Mouse (Mus musculus) Muller cell, postnatal 12 days (primary cell): ENCODE results near the gene Mcts1.
A peak's percentile ranks its signal among the peaks of the same experiment; 100 is the strongest.

Experiments used
- DNase-seq: peaks from one replicate; pipeline ENCODE4 v3.0.0-alpha.2; 2015; ENCODE audit errors: inconsistent ontology term

Mcts1 gene

DNA sequence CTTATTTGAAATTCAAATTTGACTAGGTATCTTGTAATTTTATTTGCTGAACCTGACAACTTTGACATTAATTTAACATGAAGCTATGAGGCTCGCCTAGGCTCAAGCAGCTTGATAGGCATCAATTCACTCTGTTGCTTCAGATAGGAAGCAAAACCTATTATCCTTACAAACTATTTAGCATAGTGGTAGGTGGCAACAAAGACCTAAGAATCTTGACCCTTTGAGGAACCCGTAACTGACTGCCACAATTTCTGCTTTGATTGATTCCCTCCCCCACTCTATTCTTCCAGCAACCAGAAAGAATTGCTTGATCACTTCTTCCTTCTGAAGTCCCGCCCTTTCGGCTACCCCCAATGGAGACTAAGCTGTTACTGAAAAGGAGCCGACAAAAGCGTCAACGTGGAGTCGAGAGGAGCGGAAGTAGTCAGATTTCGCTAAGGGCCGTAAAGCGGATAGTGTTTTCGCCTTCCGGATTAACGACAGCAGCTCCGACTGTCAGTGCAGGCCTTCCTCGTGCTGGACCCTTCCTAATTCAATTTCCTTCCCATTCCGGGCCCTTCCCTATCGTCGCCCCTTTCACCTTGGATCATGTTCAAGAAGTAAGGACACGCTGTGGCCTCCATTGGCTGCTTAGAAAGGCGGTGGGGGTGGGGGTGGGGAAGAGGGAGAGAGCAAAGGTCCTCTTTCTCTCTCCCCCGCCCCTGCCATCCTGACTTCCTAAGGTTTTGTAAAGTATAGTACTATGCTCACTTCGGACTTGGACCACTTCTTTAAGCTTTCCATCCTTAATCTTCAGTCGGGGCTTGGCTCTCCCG, at the start of gene Mcts1:
Gene Mcts1, plus strand, starts transcription at position 402 of the 818 bp plus-strand sequence.
- peak; percentile 73 for DNase-seq

DNA sequence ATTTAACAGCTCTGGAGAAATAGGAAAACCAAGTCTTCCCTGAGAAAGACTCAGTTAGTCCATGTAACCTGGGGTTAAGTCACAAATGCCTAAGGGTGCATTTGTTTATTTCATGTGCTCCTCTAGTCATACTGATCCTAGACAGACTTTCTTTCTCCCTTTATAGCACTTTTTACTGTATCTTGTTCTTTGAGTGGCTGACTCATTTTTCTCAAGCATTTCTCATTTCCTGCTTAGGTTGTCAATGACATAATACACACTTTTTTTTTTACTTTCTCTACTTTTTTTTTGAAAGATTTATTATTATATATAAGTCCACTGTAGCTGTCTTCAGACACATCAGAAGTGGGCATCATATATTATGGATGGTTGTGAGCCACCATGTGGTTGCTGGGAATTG, 47.1 kb upstream of the Mcts1 start:
- no peak for DNase-seq

DNA sequence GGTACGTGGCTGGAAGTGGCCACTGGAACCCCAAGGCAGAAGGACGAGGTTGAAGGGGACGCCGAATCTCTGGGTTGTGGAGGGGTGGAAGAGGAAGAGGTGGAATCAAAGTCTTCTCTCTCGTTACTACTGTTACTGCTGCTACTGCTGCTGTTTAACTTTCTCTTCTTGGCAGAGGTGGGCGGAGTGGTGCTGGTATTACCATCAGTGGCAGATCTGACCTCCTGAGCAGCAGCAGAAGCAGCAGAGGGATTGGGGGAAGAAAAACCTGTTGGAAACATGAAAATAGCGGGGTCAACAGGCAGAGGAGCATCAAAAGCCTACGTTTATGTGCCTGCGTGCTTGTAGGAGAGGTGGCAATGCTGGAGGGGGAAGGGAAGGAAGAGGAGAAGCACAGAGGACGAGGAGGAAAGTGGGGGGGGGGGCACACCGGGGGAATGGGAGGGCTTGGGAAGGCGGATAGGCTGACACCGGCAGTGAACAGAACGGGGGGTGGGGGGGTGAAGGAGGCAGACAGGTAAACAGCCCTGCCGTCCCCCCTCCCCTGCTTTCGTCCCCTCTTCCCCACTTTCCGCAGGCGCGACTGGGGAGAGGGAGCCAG, 36.3 kb upstream of the Mcts1 start:
- DNase-seq: no peak

DNA sequence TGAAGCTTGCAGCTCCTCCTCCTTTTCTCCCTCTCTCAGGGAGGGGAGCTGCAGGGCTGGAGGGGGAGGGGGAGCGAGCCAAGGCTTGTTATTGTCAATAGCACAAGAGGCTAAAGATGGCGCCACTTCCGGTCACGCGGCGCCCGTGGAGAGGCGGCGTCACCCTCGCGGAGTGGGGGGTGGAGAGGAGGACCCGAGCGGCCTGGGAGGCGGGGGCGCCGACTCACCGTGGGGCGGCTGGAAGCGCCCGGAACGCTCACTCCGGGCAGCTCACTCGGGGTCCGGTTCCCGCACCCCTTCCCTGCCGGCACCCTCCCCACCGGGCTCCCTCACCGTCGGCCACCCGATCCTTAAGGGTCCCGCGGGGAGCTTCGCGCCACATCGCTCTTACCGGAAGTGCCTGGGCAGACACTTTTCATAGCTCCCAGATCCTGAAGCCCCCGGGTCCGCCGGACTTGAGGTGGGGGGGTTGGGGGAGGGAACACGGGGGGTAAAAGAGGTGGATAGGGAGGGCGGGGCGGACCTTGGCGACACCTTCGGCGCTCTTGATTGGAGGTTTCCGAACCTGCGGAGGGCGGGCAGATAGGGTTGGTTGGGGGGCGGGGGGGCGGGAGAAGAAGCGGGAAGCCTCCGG, 35.7 kb upstream of the Mcts1 start:
- DNase-seq: peak; percentile 95

DNA sequence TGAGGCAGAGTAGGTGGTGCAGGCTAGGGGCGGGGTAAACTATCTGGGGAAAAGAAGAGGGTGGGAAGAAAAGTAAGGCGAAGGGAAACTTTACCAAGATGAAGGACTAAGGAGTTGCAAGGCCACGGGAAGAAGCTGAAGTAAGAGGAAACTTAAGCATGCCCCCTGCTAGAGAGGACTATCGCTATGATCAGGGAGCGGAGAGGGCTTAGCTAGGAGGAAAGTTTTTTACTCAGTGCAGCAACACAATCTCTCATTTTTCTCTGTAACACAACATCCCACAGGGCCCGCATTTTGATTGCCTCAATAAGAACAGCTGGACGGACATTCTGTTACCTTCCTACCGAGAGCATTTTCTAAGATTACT, 35.2 kb upstream of the Mcts1 start:
- DNase-seq: no peak

DNA sequence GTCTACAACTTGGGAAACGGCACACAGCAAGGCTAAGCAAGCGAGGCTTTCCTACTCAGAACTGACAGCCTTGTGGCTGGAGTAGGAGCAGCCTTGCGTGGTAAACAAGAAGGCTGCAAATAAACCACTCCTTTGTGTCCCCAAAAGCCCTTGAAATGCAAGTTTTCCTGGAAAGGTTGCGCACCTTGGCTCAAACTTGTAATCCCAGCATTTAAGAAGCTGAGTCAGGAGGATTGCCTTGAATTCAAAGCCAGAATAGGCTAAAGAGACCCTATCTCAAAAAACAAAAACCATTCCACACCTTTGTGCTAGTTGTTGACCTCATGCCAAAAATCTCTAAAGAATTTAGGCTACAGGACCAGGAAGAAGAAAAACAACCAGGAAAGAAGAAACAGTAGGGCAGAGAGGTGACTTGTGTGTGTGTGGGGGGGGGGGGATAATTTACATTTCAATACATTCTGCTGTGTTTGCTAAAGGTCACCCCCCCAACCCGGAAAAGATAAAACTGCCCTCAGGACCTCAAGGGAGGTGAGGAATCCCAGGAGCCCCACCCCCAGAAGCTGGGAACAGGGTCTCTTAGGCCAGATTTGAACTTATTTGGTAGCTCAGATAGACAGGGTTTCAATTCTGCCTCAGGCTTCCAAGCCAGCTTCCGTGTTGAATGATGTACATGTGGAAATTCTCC, 33.7 kb upstream of the Mcts1 start:
- DNase-seq: no peak

DNA sequence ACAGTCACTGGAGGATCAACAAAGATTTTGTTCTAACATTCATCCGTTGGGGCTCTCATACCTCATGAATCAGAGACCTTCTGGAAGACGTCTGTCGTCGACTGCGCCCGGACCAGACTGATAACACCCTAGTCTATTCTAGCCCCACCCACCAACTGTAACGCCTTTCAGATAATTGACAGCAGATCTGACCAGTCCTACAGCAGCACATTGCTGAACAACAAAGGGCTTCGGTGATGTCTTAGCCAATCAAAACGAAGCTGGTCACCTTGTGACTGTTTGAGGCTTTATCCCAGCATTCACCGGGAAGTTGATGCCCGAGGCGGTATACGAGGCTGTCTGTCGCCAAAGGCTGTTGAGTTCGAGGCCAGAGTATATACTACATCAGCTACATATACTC, 24.3 kb upstream of the Mcts1 start, which contains the start of gene Cul4b:
Gene Cul4b, minus strand, starts transcription at position 119 of the 400 bp plus-strand sequence.
- no peak for DNase-seq

DNA sequence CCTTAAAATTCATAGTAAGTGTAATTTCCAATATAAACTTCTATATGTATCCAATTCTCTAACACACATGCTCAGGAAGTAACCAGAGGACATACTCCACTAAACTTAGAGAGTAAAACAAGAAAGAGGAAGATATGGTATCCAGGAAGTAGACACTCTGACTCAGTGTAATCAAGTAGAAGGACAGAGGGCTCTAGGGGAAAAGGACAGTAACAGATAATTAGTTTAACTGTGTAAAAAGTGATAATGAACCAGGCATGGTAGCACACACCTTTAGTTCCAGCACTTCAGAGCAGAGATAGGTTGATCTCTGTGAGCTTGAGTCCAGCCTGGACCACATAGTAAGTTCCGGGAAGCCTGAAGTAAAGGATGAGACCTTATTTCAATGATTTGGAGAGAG, 19.2 kb upstream of the Mcts1 start:
- no peak for DNase-seq

DNA sequence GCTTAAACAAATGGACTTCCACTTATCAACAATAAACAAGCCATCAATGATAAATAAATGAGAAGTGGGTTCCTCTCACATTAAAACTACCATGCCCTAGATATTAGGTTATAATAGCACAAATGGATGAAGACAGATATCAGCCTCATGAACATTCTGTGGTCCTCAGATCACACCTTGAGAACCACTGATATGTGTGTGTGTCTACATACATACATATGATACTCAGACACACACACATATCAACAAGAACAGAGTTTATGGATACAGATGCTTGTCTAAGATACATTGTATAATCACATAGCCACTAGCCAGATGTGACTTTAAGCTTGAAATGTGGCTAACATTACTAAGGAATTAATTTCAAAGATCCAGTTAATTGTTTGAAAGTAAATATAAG, 17.1 kb upstream of the Mcts1 start:
- no peak for DNase-seq

DNA sequence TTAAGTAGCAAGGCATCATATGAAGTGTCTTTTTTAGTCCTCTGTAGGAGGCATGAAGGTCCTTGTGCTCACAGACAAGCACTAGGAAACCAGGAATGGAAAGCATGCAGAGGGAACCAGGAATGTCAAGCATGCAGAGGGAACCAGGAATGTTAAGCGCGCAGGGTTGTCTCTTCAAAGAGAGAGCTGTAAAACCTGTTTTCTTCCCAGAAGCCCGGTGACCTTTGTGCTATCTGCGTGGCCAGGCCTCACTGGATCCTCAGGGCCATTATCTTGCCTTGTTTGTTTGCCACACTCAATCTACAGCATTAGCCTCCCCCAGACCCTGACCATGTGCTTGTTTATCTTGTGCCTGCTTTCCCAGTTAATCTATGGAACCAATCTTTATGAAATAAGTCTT, 10.6 kb upstream of the Mcts1 start:
- DNase-seq: peak; percentile 71

DNA sequence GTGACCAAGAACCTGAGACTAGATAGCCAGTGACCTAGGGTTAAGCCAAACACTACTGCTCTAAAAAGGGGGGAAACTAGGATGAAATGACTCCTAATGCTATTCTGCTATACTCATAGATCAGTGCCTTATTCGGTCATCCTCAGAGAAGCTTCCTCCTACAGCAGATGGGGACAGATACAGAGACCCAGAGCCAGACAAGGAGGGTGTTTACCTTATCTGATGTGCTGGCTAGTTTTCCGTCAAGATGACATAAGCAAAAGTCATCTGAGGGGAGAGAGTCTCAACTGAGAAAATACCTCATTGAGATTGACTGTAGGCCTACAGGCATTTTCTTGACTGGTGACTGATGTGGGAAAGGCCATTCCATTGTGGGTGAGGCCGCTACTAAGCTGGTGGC, 8.6 kb upstream of the Mcts1 start:
- no peak for DNase-seq

DNA sequence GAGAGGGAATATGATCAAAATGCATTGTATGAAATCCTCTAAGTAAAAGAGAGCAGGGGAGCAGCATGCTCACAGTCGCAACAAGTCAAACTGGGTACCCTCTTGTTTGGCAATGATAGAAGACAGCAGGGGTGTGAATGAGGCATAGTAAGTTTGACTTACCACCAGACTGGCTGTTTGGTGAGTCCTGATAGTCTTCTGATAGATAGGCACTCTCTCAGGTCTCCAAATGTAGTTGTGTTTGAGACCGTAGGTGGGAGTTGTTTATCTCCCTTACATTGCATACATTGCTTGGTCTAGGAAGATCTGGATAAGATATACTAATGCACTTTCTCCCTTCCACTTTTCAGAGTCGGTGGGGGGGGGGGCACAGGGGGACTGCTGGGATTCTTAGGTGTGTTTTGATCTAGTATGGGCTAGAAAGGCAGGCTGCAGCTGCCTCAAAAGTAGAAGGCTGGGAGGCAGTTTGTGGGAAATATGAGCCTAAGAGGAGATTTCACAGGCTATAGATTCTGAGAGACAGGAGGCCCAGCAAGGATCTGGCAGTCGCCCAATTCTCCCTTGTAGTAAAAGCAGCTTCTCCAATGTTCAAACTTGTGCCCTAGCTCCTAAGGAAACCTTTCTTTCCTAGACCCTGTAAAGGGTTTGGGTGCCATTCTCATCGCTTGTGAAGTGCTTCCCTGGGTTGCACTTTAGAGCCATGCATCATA, 7.0 kb upstream of the Mcts1 start:
- no peak for DNase-seq

DNA sequence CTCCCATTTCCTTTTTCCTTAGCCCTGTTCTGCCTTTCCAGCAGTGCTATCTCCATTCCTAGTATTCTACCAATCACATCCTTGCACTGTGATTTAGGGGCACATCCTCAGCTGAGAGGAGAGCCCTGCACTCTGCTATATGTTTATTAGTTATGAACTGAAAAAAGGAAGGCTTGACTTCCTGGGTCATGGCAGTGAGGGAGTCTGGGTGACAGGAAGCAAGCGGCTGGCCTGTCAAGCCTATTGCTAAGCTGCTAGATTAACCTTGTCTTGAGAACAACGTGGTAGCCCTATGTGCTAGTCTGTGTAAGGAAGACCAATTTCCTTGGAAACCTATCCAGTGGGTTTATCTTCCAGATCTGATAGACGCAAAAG, 604 bp downstream of the Mcts1 start:
- peak; percentile 10 for DNase-seq

DNA sequence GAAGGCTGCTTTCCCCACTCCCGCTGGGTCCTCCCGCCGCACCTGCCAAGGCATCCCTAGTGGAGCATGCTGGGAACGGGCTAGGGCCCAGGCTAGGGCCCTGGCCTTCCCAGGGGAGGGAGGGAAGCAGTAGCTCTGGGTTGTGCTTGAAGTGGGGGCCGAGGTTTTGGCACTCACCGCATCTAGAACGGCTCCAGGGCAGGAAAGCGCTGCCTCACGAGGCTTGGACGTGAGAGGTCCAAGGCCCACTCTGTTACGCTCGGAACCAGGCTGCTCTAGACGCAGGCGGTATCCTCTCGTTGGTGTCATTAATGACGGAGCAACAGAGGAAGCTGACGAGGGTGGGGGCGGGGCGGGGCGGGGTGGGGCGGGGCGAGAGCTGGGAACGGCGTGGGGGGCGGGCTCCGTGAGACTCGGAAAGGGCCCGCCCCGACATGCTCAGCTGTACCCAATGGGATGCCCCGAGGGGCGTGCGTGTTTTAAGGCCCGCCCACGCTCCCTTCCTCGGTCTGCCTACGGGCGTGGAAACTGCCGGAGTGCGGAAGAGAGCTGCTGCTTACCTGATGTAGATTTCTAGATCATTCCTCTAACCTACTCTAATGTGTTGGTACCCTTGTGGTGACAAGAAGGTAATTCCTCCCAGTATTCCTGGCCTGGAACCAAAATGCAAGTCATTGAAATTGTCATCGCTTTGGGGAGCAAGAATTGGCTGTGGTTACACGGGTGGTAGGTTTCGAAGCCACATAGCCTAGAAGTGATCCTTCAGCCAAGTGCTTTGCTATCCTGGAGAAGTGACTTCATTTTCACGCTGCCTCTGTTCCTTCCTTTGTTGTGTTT, 34.6 kb downstream of the Mcts1 start, which contains the start of gene C1galt1c1:
Gene C1galt1c1, minus strand, starts transcription at position 287 of the 837 bp plus-strand sequence.
- peak; percentile 90 for DNase-seq

DNA sequence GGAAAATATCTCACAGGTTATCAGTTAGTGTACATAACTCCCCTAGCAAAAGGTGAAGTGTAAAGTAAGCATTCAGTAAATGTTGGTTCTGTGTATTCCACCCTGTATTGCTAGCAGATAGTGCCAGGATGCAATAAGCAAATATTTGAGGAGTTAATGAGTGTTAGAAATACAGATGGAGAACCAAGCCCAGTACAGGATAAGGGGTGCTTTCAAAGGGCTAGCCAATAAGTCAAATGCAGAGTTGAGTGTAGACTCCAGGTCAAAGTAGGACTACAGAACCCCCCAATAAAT, 35.2 kb downstream of the Mcts1 start:
- no peak for DNase-seq

DNA sequence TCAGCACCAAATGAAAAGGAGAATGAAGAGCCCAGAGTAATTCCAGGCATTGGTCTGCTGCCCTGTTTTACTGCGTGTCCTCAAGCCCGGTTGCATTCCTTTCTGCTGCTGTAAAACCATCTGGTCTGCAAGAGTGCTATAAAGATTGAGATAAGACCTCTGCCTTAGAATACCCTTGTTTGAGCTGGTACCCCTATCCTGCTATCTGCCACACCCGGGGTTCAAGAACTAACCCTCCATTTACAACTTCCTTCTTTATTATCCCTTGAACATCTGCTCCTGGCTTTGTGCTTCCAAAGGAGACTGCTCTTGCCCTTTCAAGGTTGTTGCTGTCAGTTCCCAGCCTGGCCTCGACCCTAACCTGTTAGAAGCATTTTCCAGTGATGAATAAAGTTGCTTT, 41.1 kb downstream of the Mcts1 start:
- DNase-seq: no peak

DNA sequence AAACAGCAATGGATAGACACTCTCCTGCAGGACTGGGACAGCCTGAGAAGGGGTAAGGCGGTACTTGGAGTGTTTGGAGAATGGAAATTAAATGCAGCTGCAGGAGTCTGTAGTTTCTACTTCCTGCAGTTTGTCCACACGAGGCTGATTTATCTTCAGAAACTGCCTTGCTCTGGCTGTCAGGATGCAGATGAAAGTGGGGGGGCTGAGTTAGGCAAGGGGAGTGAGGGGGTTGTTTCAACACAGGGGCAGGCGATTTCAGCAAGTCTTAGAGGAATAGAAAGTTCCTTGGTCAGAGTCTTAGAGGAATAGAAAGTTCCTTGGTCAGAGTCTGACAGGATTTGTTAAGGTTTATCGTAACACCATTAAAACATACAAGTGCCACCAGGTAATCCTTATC, 41.8 kb downstream of the Mcts1 start:
- DNase-seq: no peak

DNA sequence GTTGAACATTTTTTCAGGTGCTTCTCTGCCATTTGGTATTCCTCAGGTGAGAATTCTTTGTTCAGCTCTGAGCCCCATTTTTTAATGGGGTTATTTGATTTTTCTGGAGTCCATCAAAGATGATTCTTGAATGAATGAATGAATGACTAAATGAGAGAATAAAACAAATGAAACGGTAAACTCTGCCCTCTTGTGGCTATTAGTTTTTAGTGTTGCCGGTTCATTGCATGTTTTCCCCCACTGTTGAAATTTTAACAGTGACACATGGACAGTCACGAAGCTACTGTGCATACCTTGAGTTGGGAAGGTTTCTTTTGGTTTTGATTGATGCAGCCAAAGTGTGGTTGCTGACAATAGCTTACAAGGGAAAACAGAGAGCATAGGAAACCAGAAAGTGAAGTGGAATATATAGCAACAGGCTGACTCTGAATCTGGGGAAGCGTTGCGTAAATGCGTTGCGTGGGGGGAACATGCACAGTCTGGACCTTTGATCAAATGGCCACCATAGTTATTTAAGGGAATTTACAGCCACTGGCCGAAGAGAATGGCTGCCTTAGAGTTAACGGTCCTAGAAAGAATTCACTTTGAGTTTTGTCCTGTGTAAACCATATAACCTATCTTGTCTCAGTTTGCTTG, 50.1 kb downstream of the Mcts1 start:
- DNase-seq: peak; percentile 10

DNA sequence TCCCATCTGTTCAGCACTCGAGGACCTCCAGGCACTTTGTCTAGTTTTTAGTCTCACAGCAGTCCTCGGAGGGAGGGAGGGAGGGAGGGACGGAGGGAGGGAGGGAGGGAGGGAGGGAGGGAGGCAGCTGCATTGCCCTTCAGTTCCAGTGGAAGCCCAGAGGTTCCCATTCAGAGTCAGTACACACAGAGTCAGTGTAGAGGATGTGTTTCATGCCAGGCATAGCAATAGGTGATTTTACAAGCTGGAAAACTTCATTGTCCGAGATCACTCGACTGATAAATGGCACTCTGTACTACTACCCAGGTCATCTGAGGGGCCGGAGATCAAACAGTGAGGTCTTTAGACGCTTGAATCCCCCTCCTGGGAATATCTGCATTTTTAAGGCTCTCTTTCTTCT, 50.8 kb downstream of the Mcts1 start:
- no peak for DNase-seq

DNA sequence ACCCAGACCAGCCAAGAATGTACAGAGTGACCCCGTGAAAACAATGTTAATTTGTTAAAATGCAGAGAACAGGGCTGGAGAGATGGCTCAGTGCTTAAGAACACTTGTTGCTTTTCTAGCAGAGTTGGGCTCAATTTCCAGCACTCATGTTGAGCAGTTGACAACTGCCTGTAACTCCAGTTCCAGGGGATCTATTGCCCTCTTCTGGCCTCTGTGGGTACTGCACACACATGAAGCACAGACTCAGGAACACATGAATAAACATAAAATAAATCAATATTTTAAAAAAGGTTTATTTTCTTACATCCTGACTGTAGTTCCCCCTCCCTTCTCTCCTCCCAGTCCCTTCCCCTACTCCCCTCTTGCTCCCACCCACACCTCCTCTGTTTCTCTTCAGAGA, 52.8 kb downstream of the Mcts1 start:
- no peak for DNase-seq

DNA sequence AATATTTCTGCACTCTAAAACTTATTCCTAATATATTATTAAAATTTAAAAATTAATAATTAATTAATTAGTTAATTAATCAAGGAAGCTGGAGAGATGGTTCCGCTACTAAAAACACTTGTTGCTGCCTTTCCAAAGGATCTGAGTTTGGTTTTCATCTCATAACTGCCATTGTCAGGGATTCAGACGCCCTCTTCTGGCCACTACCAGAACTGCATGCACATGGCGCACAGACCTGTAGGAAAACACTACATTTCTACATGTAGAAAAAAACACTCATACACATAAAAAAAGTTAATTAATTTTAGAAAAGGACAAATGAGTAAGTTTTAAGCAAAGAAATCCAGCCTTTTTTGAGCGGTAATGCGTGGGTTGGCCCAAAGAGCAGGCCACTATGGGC, 54.3 kb downstream of the Mcts1 start:
- DNase-seq: no peak
